Mouse (Mus musculus) thymus, adult 2 months (tissue): ENCODE results near the gene Mlana. TPM values are rescaled to one million over a fixed set of nuclear protein-coding genes. Genes with fewer than 3 reads are reported as not detected.

Source experiments
- DNase-seq: peaks from one replicate; pipeline ENCODE4 v3.0.0; 2021
- H3K27ac ChIP-seq: fragments of 200-500 bp; 2 replicates; pipeline ENCODE4 v1.5.1; 2012; ENCODE audit warnings: low read length, control low read depth; ENCODE audit not compliant: control insufficient read depth, insufficient read depth
- H3K27me3 ChIP-seq: fragments of 200-500 bp; 2 replicates; pipeline ENCODE4 v1.6.1; 2012; ENCODE audit warnings: mild to moderate bottlenecking, low read length, moderate library complexity, mixed read lengths; ENCODE audit not compliant: control insufficient read depth, insufficient read depth
- H3K36me3 ChIP-seq: fragments of 200-500 bp; 2 replicates; pipeline ENCODE4 v1.6.1; 2012; ENCODE audit warnings: mild to moderate bottlenecking, low read length, moderate library complexity; ENCODE audit not compliant: control insufficient read depth, insufficient read depth
- H3K4me1 ChIP-seq: fragments of 200-500 bp; replicated peaks from 2 replicates; pipeline ENCODE4 v1.6.1; 2012; ENCODE audit warnings: low read length; ENCODE audit not compliant: control insufficient read depth, insufficient read depth
- H3K4me3 ChIP-seq: fragments of 200-500 bp; 2 replicates; pipeline ENCODE4 v1.5.1; 2012; ENCODE audit warnings: mild to moderate bottlenecking, low read length, control low read depth, moderate library complexity; ENCODE audit not compliant: control insufficient read depth, insufficient read depth
- CTCF ChIP-seq: fragments of 200-500 bp; IDR thresholded peaks from 2 replicates; pipeline ENCODE4 v1.5.1; 2012; ENCODE audit warnings: mild to moderate bottlenecking, control low read depth, low read length, moderate library complexity, borderline replicate concordance; ENCODE audit not compliant: control insufficient read depth, poor library complexity, insufficient read depth; ENCODE audit errors: extremely low read depth
- POLR2A ChIP-seq: fragments of 200-500 bp; IDR thresholded peaks from 2 replicates; pipeline ENCODE4 v1.6.1; 2012; ENCODE audit warnings: mild to moderate bottlenecking, low read length, control low read depth, moderate library complexity; ENCODE audit not compliant: control insufficient read depth, poor library complexity, insufficient read depth; ENCODE audit errors: extremely low read depth
- WGBS: fragments of 180-500 bp; shearing (Covaris S2); methylation state at CpG from one replicate; pipeline ENCODE4 v1.1.7; 2018; 5-methylcytosine and 5-hydroxymethylcytosine counted together
- polyA plus RNA-seq: library from polyadenylated mRNA; depleted of rRNA; stranded (reverse); fragments of >200 nt; gene quantifications from 2 replicates; pipeline ENCODE4 v1.2.3, GENCODE M21; 2012; rRNA removed

Mlana gene
- polyA plus RNA-seq, 1 experiment = 0.27 TPM

- H3K27me3 ChIP-seq = no peaks in the 10 kb centered on the region
- no peak for DNase-seq
- no peaks in the 10 kb centered on the region for H3K4me1 ChIP-seq
- 92% methylated on average over 2 of the region's 2 CpGs for WGBS
- no peak overlapping the region for H3K4me3 ChIP-seq
- no peak for TF ChIP-seq POLR2A
- no peak for TF ChIP-seq CTCF
- no peak overlapping the region for H3K27ac ChIP-seq
- H3K36me3 ChIP-seq = no peaks in the 10 kb centered on the region
These were observed 42.0 kb downstream of the Mlana start for GRCm38 (mm10) chr19:29739608-29740007.

- Histone ChIP-seq H3K4me1 (no peaks in the 10 kb centered on the region), H3K27ac (no peak overlapping the region), H3K27me3 (no peaks in the 10 kb centered on the region), H3K36me3 (no peaks in the 10 kb centered on the region), H3K4me3 (no peak overlapping the region)
- WGBS = 91% methylated on average over 1 of the region's 1 CpGs
- no peak for DNase-seq
- no peak for TF ChIP-seq CTCF
- no peak for TF ChIP-seq POLR2A
These were observed 43.0 kb downstream of the Mlana start for GRCm38 (mm10) chr19:29740661-29741060.

- Histone ChIP-seq H3K27me3 (no peaks in the 10 kb centered on the region), H3K4me1 (no peaks in the 10 kb centered on the region), H3K36me3 (no peaks in the 10 kb centered on the region), H3K4me3 (no peak overlapping the region), H3K27ac (no peak overlapping the region)
- 95% methylated on average over 5 of the region's 5 CpGs for WGBS
- TF ChIP-seq POLR2A = no peak
- TF ChIP-seq CTCF = no peak
- no peak for DNase-seq
These were observed 45.9 kb downstream of the Mlana start for GRCm38 (mm10) chr19:29743531-29743930.

- no peak for DNase-seq
- Histone ChIP-seq H3K4me1 (no peaks in the 10 kb centered on the region), H3K4me3 (no peak overlapping the region), H3K27ac (no peak overlapping the region), H3K27me3 (no peaks in the 10 kb centered on the region), H3K36me3 (no peaks in the 10 kb centered on the region)
- TF ChIP-seq CTCF (no peak), POLR2A (no peak)
- 99% methylated on average over 3 of the region's 3 CpGs for WGBS
These were observed 53.4 kb downstream of the Mlana start for GRCm38 (mm10) chr19:29750994-29751393.

- DNase-seq = no peak
- Histone ChIP-seq H3K4me3 (no peak overlapping the region), H3K36me3 (no peaks in the 10 kb centered on the region), H3K27ac (no peak overlapping the region), H3K27me3 (no peaks in the 10 kb centered on the region), H3K4me1 (no peaks in the 10 kb centered on the region)
- WGBS = 96% methylated on average over 2 of the region's 2 CpGs
- TF ChIP-seq CTCF = no peak
- TF ChIP-seq POLR2A = no peak
These were observed 56.3 kb downstream of the Mlana start for GRCm38 (mm10) chr19:29753939-29754338.

Other genes with a start within 250 kb of the Mlana start
- 19.4 and 21.1 TPM in 2 replicates for gene Ric1, start 175.5 kb upstream of the Mlana start, polyA plus RNA-seq
- gene Ermp1, start 49.4 kb upstream of the Mlana start, polyA plus RNA-seq = 18.1 and 20.0 TPM in 2 replicates
- gene 9930021J03Rik, start 108.2 kb downstream of the Mlana start, polyA plus RNA-seq = 11.3 and 12.5 TPM in 2 replicates
- 4.6 and 6.1 TPM in 2 replicates for gene Ranbp6, start 115.2 kb downstream of the Mlana start, polyA plus RNA-seq
- gene Il33, start 227.3 kb downstream of the Mlana start, polyA plus RNA-seq = 2.5 and 3.3 TPM in 2 replicates